Mouse (Mus musculus) spleen, postnatal 4 days (tissue): ENCODE data around the gene Cdc25b.

Experiments used
- DNase-seq, 2 experiments: peaks; one replicate each; pipeline ENCODE4 v3.0.0; 2022; ENCODE audit warnings: low spot score in 2 of 2

Cdc25b gene

GRCm38 (mm10) chr2:131190344-131191004 lies 3.7 kb downstream of the Cdc25b start:
- DNase-seq: peak in 1 of 2 experiments; percentile 66

- no peak for DNase-seq
These were observed 4.2 kb downstream of the Cdc25b start for GRCm38 (mm10) chr2:131191005-131191390.

GRCm38 (mm10) chr2:131196606-131197316 lies 10.0 kb downstream of the Cdc25b start:
- DNase-seq: no peak

GRCm38 (mm10) chr2:131200710-131201109 lies 14.0 kb downstream of the Cdc25b start:
- DNase-seq: no peak

DNA sequence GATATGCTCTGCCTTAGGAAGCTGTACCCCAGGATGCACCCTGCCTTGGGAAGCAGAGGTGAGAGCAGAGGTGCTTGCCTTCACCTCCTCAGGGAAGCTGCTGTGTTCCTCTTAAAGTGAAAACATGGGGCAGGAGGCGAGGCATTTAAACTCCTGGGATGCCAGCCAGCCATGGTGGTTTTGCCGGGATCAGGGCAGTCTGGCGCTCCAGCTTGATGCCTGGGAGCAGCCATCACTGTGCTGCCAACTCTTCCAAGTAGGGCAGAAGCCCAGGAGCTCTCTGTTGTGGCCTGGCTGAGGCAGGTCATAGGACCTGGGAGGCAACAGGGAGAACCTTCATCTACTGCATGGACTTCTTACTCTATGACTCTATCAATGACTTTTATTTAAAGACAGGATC lies 14.5 kb downstream of the Cdc25b start:
- DNase-seq: no peak

GRCm38 (mm10) chr2:131203816-131204409 lies 17.2 kb downstream of the Cdc25b start:
- DNase-seq: no peak

DNA sequence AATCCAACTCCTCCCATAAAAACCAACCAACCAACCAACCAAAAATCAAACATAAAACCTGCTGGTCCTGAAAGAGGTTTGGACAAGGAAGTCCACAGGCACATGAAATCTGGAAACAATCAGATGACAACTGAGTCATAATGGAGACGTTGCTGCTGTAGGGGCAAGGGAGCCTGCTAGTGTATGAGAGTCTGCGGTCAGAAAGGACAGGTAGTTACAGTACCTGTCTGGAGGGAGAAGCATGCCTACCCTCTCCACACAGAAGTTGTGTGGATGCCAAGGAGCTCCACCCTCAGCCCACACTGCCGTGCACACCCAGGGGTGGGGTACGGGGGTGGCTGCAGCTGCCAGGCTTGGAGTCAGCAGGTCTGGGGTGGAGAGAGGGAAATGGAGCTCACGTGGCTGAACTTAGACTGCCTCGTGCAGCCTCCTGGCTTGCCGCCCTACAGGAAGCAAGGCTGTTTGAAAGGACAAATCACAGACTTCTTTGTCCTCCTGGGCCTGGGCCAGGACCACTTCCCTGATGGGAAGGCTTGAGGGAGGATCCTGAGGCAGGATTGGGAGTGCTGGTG lies 17.7 kb downstream of the Cdc25b start:
- peak; percentile 69 to 80 for DNase-seq

DNA sequence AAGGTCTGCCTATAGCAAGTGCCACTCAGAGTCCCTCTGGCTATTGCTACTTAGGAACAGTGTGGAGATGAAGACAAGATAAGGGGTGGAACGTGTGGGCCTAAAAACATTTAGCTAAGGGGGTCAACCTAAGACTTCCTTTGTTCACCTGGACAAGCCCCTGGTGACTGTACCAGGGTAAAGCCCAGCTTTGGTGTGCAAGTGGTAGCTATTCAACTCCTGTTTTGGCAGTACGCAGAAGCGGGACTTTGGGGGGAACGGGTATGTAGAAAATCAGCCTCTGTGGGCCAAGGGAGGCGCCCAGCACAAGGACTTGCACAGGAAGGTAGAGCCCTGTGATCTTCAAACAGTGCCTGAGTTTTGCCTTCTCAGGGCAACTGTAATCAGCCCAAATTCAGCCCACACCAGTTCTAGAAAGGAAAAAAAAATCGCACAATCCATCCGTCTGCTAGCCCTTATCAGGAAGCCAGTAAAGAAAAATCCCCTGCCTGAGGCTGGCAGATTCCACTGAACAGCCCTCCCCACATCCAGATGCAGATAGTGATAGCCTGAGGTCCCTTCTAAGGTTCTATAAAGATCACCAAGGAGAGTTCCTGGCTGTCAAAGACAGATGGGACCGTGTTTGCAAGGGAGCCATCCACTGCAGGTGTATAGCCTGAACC lies 18.9 kb downstream of the Cdc25b start:
- peak in 1 of 2 experiments; percentile 71 for DNase-seq

DNA sequence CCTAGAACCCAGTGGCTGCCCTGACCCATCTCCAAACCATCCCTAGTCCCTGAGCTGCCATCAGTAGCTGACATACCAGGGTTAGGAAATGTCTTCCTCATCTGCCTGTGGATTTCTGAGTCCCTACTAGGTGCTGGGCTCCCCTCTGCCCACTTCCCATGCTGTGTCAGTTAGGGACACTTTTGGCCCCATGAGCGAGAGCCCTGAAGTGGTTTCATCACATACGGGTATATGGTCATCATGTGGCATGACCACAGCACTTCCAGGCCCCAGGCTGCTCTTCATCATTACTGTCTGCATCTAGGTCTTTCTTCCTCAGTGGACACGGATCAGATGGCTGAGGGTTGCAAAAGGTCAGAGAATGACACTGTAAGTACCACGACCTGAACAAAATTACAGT lies 20.0 kb downstream of the Cdc25b start, which contains the start of gene Ap5s1:
TSS of gene Ap5s1 (plus strand) at position 301 of the 400 bp plus-strand sequence.
- DNase-seq: no peak

GRCm38 (mm10) chr2:131208356-131208755 lies 21.6 kb downstream of the Cdc25b start:
- DNase-seq: no peak

- peak; percentile 73 to 80 for DNase-seq
These were observed 22.5 kb downstream of the Cdc25b start for GRCm38 (mm10) chr2:131209125-131209795.

DNA sequence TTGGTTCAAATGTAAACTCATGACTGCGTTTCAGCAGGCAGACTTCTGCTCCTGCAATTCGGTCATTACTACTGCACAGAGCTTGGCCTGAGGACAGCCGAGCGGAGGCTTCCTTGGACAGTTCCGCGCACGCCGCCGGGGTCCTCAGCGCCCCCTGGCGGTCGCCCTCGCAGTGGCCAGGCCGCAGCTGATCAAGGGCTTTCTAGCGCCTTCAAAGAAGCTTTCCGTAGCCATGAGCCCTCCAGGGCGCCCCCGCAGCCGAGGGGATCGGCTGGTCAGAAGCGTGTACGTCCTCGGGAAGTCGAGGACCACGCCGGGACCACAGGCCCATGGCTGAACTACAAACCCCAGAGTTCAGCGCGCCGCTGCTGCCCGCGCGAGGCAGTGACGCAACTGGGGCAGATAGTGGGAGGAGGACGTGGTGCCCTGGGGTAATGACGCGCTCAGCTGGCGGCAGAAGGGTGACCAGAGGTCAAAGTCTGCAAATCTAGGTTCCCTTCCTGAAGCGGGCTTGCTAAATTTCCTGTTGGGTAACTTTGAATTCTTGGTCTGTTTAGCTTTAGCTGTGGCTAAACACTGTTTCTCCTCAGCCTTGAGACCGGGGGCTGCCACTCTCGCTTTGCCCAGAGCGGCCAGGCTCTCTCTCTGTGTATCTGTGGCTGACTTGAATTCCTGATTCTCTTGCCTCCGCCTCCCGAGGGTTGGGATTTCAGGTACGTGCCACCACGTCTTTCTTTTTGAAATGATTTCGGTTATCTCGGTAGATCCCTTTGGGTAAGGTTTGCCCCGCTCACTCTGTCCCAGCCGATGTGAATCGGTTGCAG lies 23.4 kb downstream of the Cdc25b start:
- peak; percentile 94 to 97 for DNase-seq

DNA sequence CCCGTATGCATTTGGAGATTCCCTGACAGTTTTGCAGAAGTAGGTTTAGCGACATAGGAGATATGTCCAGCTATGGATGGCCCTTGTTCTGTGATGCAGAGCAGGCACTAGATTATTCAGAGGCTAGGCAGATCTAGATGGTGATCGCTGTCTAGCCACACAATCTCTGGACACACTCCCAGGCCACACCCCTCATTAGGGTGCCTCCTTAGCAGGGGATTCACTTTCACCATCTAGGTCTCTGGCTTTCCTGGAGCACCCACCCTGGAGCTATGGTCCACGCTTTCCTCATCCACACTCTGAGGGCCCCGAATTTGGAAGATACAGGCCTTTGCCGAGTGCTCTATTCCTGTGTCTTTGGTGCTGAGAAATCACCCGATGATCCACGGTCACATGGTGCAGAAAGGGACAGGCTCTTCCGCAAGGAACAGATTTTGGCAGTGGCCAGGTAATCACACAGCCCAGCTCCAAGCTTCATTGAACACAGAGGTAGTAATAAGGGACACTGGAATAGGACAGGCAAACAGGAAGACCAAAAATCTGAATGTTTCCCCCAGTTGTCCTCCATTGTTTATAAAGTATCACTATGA lies 24.4 kb downstream of the Cdc25b start:
- no peak for DNase-seq

DNA sequence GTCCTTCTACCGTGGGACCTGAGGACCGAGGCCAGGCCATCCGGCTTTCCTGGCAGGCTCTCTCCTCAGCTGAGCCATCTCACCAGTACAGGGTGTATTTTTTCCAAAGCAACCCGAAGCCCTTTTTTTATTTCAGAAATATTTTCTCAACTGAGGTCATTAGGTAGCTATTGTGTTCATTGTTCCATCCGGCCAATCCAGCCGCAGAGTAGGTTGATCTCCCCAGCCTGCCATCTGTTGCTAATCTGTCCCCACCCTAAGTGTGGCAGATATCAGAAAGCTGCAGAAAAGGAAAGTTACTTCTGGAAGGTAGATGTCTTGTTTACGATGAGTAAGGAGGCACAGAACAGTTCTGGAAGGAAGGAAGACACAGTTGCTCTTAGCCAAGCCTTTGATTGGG lies 27.0 kb downstream of the Cdc25b start:
- peak in 1 of 2 experiments; percentile 53 for DNase-seq

DNA sequence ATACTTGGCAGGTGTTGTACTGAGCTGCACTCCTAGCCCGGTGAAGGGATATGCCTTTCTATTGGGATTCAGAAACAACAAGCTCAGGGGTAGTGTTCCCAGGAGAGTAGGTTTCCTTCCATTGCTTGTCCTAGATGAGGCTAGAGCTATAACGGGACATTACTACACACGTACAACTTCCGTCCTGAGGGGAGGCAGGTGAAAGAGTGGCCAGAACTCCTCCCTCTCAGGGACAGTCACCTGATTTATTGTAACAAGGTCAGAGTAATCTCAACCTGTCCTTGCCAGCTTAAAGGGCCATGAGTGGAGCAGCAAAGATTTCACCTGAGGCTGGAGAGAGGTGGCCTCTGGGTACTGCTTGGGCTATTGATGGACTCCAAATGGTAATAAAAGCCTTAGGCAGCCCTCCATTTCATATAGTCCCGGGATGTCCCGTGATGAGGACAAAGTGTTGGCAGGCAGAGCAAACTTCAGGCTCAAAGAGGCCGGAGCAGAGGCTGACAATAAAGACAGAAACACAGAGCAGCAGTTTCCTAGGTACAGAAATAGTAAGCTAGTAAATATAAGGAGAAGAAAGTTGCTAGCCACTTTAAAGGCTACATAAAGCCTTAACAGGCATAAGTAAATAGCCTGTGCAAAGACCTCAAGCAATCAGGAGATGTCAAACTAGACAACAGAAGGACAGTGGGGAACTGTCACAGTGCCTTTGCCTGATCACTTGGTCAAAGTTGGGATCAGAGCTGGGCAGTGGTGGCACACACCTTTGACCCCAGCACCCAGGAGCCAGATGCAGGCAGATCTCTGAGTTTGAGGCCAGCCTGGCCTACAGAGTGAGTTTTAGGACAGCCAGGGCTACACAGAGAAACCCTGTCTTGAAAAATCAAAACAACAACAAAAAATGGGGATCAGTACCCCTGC lies 29.5 kb downstream of the Cdc25b start:
- no peak for DNase-seq

DNA sequence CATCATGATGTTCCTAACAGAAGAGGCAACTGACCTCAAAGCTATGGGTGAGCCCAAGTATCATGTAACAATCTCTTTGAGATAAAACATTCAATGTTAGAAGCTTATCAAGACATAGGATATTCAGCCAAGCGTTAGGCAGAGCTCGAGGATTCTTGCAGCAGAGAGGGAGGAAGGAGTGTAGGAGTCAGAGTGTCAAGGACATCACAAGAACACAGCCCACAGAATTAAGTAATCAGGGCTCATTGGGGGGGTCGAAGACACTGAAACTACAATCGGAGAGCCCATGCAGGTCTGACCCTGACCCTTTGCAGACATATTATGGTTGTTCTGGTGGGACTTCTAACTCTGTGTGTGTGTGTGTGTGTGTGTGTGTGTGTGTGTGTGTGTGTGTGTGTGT lies 33.3 kb downstream of the Cdc25b start:
- no peak for DNase-seq

- no peak for DNase-seq
These were observed 35.2 kb downstream of the Cdc25b start for GRCm38 (mm10) chr2:131221853-131222515.

DNA sequence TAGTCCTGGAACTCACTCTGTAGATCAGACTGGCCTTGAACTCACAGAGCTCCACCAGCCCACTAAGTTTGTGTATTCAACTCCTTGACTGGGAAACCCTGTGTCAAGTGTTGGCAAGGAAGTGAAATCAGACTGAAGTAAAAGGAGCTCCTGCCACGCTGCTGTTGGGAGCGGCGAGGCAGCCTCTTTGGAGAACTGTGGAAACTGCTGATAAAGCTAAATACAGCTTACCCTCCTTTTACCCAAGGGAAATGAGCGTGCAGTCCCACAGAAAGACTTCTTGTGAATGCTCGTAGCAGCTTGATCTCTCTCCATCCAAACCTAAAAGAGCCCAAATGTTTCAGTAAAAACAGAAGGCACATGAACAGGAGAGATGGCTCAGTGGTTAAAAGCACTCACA lies 35.8 kb downstream of the Cdc25b start:
- DNase-seq: peak in 1 of 2 experiments; percentile 42

- DNase-seq: peak; percentile 79
These were observed 36.8 kb downstream of the Cdc25b start for GRCm38 (mm10) chr2:131223569-131223968.
